Mouse (Mus musculus): Measurements from ENCODE around the gene Hsf4.

GRCm38 (mm10) chr8:105304325-105305210 lies 35.0 kb downstream of the Hsf4 start:
- no peak for TF ChIP-seq CTCF (IDR thresholded peaks at IDR 0.05; ENCODE audit: low read depth)
- no peak for TF ChIP-seq EP300 (IDR thresholded peaks at IDR 0.05; ENCODE audit: low read depth)

Data from heart, postnatal 0 days (tissue).